Mouse (Mus musculus): ENCODE measurements around the gene Micu1. TPM values are rescaled to one million over a fixed set of nuclear protein-coding genes. Genes with fewer than 3 reads are reported as not detected.

The Micu1 gene
- polyA plus RNA-seq, 1 experiment from 2014 or later = 40.1 TPM

GRCm38 (mm10) chr10:59889953-59890751 lies 187.9 kb downstream of the Micu1 start:
- 79% methylated on average over 13 of the region's 15 CpGs for WGBS (ENCODE audit: insufficient replicate concordance)
- no peak for ATAC-seq (ENCODE audit: low read depth)
- H3K4me2 ChIP-seq (ENCODE audit: low read depth, low read length) = no peak overlapping the region

GRCm38 (mm10) chr10:59892977-59893376 lies 190.7 kb downstream of the Micu1 start:
- H3K4me2 ChIP-seq (ENCODE audit: low read depth, low read length) = no peak overlapping the region
- ATAC-seq (ENCODE audit: low read depth) = no peak
- no peak overlapping the region for H3K4me3 ChIP-seq (ENCODE audit: low read depth, low read length)
- no peak overlapping the region for H3K27ac ChIP-seq (ENCODE audit: low read length)
- peaks cover 25% of the 10 kb centered on the region for H3K4me1 ChIP-seq (ENCODE audit: control insufficient read depth, low read depth, low read length)
- H3K36me3 ChIP-seq (ENCODE audit: control insufficient read depth, insufficient read depth) = peaks cover 75% of the 10 kb centered on the region
- WGBS (ENCODE audit: insufficient replicate concordance) = 58% methylated on average over 6 of the region's 6 CpGs
- H3K9ac ChIP-seq (ENCODE audit: low read depth, low read length) = no peak overlapping the region
- H3K27me3 ChIP-seq (ENCODE audit: control insufficient read depth, insufficient read depth, low read depth, low read length) = no peaks in the 10 kb centered on the region
- H3K9me3 ChIP-seq (replicated peaks; ENCODE audit: control insufficient read depth, low read length) = no peaks in the 10 kb centered on the region

More at GRCm38 (mm10) chr10:59889953-59890751, 187.9 kb downstream of the Micu1 start:
- Histone ChIP-seq H3K4me3 (ENCODE audit: low read depth, low read length) (no peak overlapping the region), H3K9ac (ENCODE audit: low read depth, low read length) (no peak overlapping the region), H3K4me1 (ENCODE audit: control insufficient read depth, low read depth, low read length) (peaks cover 32% of the 10 kb centered on the region), H3K36me3 (ENCODE audit: control insufficient read depth, insufficient read depth) (peaks cover 49% of the 10 kb centered on the region), H3K27me3 (ENCODE audit: control insufficient read depth, insufficient read depth, low read depth, low read length) (no peaks in the 10 kb centered on the region), H3K9me3 (replicated peaks; ENCODE audit: control insufficient read depth, low read length) (no peaks in the 10 kb centered on the region), H3K27ac (ENCODE audit: low read length) (no peak overlapping the region)

- no peak for ATAC-seq (ENCODE audit: low read depth)
- H3K4me2 ChIP-seq (ENCODE audit: low read depth, low read length) = no peak overlapping the region
- H3K9ac ChIP-seq (ENCODE audit: low read depth, low read length) = no peak overlapping the region
- peaks cover 80% of the 10 kb centered on the region for H3K36me3 ChIP-seq (ENCODE audit: control insufficient read depth, insufficient read depth)
- WGBS (ENCODE audit: insufficient replicate concordance) = 79% methylated on average over 25 of the region's 25 CpGs
- no peaks in the 10 kb centered on the region for H3K9me3 ChIP-seq (replicated peaks; ENCODE audit: control insufficient read depth, low read length)
- H3K4me1 ChIP-seq (ENCODE audit: control insufficient read depth, low read depth, low read length) = peaks cover 37% of the 10 kb centered on the region
- no peak overlapping the region for H3K27ac ChIP-seq (ENCODE audit: low read length)
- H3K27me3 ChIP-seq (ENCODE audit: control insufficient read depth, insufficient read depth, low read depth, low read length) = no peaks in the 10 kb centered on the region
- no peak overlapping the region for H3K4me3 ChIP-seq (ENCODE audit: low read depth, low read length)
Measured at GRCm38 (mm10) chr10:59894251-59895160, 192.2 kb downstream of the Micu1 start.

- Histone ChIP-seq H3K27me3 (ENCODE audit: control insufficient read depth, insufficient read depth, low read depth, low read length) (no peaks in the 10 kb centered on the region), H3K27ac (ENCODE audit: low read length) (no peak overlapping the region), H3K4me1 (ENCODE audit: control insufficient read depth, low read depth, low read length) (peaks cover 48% of the 10 kb centered on the region), H3K4me3 (ENCODE audit: low read depth, low read length) (no peak overlapping the region), H3K4me2 (ENCODE audit: low read depth, low read length) (no peak overlapping the region), H3K9me3 (replicated peaks; ENCODE audit: control insufficient read depth, low read length) (no peaks in the 10 kb centered on the region), H3K36me3 (ENCODE audit: control insufficient read depth, insufficient read depth) (peaks cover 74% of the 10 kb centered on the region), H3K9ac (ENCODE audit: low read depth, low read length) (no peak overlapping the region; the same call in 1 of the 2 replicates)
- no peak for ATAC-seq (ENCODE audit: low read depth)
- 87% methylated on average over 17 of the region's 17 CpGs for WGBS (ENCODE audit: insufficient replicate concordance)
Measured at GRCm38 (mm10) chr10:59895460-59896186, 193.3 kb downstream of the Micu1 start.

GRCm38 (mm10) chr10:59896211-59896610 lies 193.9 kb downstream of the Micu1 start:
- Histone ChIP-seq H3K27ac (ENCODE audit: low read length) (peak overlapping the region; percentile 64; the same call in 1 of the 2 replicates), H3K36me3 (ENCODE audit: control insufficient read depth, insufficient read depth) (peaks cover 70% of the 10 kb centered on the region), H3K4me2 (ENCODE audit: low read depth, low read length) (no peak overlapping the region), H3K9me3 (replicated peaks; ENCODE audit: control insufficient read depth, low read length) (no peaks in the 10 kb centered on the region), H3K4me3 (ENCODE audit: low read depth, low read length) (no peak overlapping the region), H3K4me1 (ENCODE audit: control insufficient read depth, low read depth, low read length) (peaks cover 50% of the 10 kb centered on the region), H3K9ac (ENCODE audit: low read depth, low read length) (no peak overlapping the region; the same call in 1 of the 2 replicates), H3K27me3 (ENCODE audit: control insufficient read depth, insufficient read depth, low read depth, low read length) (no peaks in the 10 kb centered on the region)
- 86% methylated on average over 4 of the region's 4 CpGs for WGBS (ENCODE audit: insufficient replicate concordance)
- no peak for ATAC-seq (ENCODE audit: low read depth)

- Histone ChIP-seq H3K4me2 (ENCODE audit: low read depth, low read length) (no peak overlapping the region), H3K4me1 (ENCODE audit: control insufficient read depth, low read depth, low read length) (peaks cover 50% of the 10 kb centered on the region)
- ATAC-seq (ENCODE audit: low read depth) = no peak
Measured at GRCm38 (mm10) chr10:59896911-59897331, 194.6 kb downstream of the Micu1 start.

GRCm38 (mm10) chr10:59897511-59897910 lies 195.2 kb downstream of the Micu1 start:
- WGBS (ENCODE audit: insufficient replicate concordance) = 63% methylated on average over 5 of the region's 5 CpGs
- no peaks in the 10 kb centered on the region for H3K27me3 ChIP-seq (ENCODE audit: control insufficient read depth, insufficient read depth, low read depth, low read length)
- no peak overlapping the region for H3K4me2 ChIP-seq (ENCODE audit: low read depth, low read length)
- ATAC-seq (ENCODE audit: low read depth) = no peak
- no peak overlapping the region for H3K9ac ChIP-seq (ENCODE audit: low read depth, low read length)
- H3K9me3 ChIP-seq (replicated peaks; ENCODE audit: control insufficient read depth, low read length) = no peaks in the 10 kb centered on the region
- peaks cover 57% of the 10 kb centered on the region for H3K36me3 ChIP-seq (ENCODE audit: control insufficient read depth, insufficient read depth)
- H3K27ac ChIP-seq (ENCODE audit: low read length) = peak overlapping the region; percentile 64
- H3K4me3 ChIP-seq (ENCODE audit: low read depth, low read length) = no peak overlapping the region
- H3K4me1 ChIP-seq (ENCODE audit: control insufficient read depth, low read depth, low read length) = peaks cover 50% of the 10 kb centered on the region

More at GRCm38 (mm10) chr10:59896911-59897331, 194.6 kb downstream of the Micu1 start:
- Histone ChIP-seq H3K9ac (ENCODE audit: low read depth, low read length) (no peak overlapping the region), H3K27ac (ENCODE audit: low read length) (peak overlapping the region; percentile 64), H3K9me3 (replicated peaks; ENCODE audit: control insufficient read depth, low read length) (no peaks in the 10 kb centered on the region), H3K4me3 (ENCODE audit: low read depth, low read length) (no peak overlapping the region), H3K27me3 (ENCODE audit: control insufficient read depth, insufficient read depth, low read depth, low read length) (no peaks in the 10 kb centered on the region), H3K36me3 (ENCODE audit: control insufficient read depth, insufficient read depth) (peaks cover 63% of the 10 kb centered on the region)
- WGBS (ENCODE audit: insufficient replicate concordance) = 52% methylated on average over 3 of the region's 3 CpGs

GRCm38 (mm10) chr10:59898180-59898778 lies 196.0 kb downstream of the Micu1 start:
- H3K9ac ChIP-seq (ENCODE audit: low read depth, low read length) = peak overlapping the region; percentile 74; the same call in 1 of the 2 replicates
- H3K27ac ChIP-seq (ENCODE audit: low read length) = peak overlapping the region; percentile 97
- no peak for ATAC-seq (ENCODE audit: low read depth)
- H3K4me3 ChIP-seq (ENCODE audit: low read depth, low read length) = no peak overlapping the region
- peaks cover 50% of the 10 kb centered on the region for H3K36me3 ChIP-seq (ENCODE audit: control insufficient read depth, insufficient read depth)
- peak overlapping the region; percentile 78 for H3K4me2 ChIP-seq (ENCODE audit: low read depth, low read length)
- H3K4me1 ChIP-seq (ENCODE audit: control insufficient read depth, low read depth, low read length) = peaks cover 50% of the 10 kb centered on the region
- no peaks in the 10 kb centered on the region for H3K27me3 ChIP-seq (ENCODE audit: control insufficient read depth, insufficient read depth, low read depth, low read length)
- H3K9me3 ChIP-seq (replicated peaks; ENCODE audit: control insufficient read depth, low read length) = no peaks in the 10 kb centered on the region
- WGBS (ENCODE audit: insufficient replicate concordance) = 59% methylated on average over 9 of the region's 9 CpGs
